Mouse (Mus musculus): Measurements from ENCODE around the gene Hnrnpk.
"Not testable (repeated sequence)": the region's sequence is repeated elsewhere in the genome, so short reads cannot be mapped to it uniquely, and the experiment has no call there.

GRCm38 (mm10) chr13:58394392-58394791 is 8.8 kb downstream of the Hnrnpk start:
- not testable (repeated sequence) for TF ChIP-seq UBTF (IDR thresholded peaks at IDR 0.05; ENCODE audit: low read depth, low read length); CTCF (conservative IDR thresholded peaks at IDR 0.05 in 1 of 2, IDR thresholded peaks at IDR 0.05 in 1 of 2; ENCODE audit: low read depth in 2 of 2, low read length in 2 of 2); EP300 (IDR thresholded peaks at IDR 0.05; ENCODE audit: low read length); POLR2A (IDR thresholded peaks at IDR 0.05; ENCODE audit: low read depth, low read length); MXI1 (IDR thresholded peaks at IDR 0.05; ENCODE audit: low read depth, low read length); HCFC1 (IDR thresholded peaks at IDR 0.05; ENCODE audit: low read depth, low read length); MAFK (IDR thresholded peaks at IDR 0.05; ENCODE audit: insufficient replicate concordance, low read length); NELFE (IDR thresholded peaks at IDR 0.05; ENCODE audit: low read depth, low read length); MAX (IDR thresholded peaks at IDR 0.05; ENCODE audit: low read length)

Data from CH12.LX (cell line).